Mouse (Mus musculus): Measurements from ENCODE around the gene Dyx1c1. TPM values are rescaled to one million over a fixed set of nuclear protein-coding genes. Genes with fewer than 3 reads are reported as not detected.
A peak's percentile ranks its signal among the peaks of the same experiment; 100 is the strongest.

The Dyx1c1 gene
- polyA plus RNA-seq, 1 experiment, result 1.7 TPM

DNA sequence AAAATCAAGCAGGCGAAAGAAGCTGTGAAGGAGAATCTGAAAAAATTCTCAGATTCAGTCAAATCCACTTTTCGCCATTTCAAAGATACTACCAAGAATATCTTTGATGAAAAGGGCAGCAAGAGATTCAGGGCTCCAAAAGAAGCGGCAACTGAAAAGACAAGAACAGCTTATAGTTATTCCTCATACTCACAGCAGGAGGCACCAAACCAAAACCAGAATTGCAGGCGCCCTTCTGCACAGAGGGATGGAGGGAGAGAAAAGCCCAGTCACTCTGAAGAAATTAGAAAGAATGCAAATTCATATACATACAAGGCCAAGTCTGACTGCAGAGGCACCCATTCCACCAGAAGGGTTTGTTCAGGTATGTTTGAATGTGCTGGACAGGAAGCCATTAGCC, 54.0 kb downstream of the Dyx1c1 start:
- Histone ChIP-seq H3K4me1 (ENCODE audit: control insufficient read depth, insufficient read depth, low read length) (0 out of 2 replicates have a peak, but pooled peaks cover 2% of the 10 kb centered on the region), H3K4me3 (replicated peaks; ENCODE audit: extremely low read depth, low read depth, low read length) (no peak overlapping the region)
- TF ChIP-seq POLR2A (IDR thresholded peaks at IDR 0.05; ENCODE audit: borderline replicate concordance, extremely low read depth, low read depth, low read length) (no peak), CTCF (IDR thresholded peaks at IDR 0.05; ENCODE audit: insufficient read depth, low read length) (no peak)
- WGBS, result 88% methylated on average over 4 of the region's 4 CpGs
- DNase-seq, result no peak

DNA sequence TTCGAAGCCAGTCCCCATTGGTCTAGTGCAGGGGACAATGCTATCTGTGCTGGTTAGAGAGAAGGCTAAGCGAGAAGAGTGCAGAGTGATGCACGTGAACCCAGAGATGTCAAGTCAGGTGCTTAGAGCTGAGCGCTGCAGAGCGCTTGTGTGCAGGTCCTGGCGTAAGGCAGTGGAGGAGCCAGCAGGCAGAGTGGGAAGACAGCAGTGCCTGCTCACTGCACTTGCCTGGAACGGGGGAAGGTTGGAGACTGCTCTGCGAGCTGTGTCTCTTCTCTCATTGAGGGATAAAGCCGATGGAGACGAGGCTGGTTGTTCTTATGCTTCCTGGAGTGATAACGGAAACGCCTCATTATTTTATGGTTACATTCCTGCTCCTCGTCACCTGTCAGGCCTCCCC, 56.1 kb downstream of the Dyx1c1 start:
- no peak for DNase-seq
- TF ChIP-seq POLR2A (IDR thresholded peaks at IDR 0.05; ENCODE audit: borderline replicate concordance, extremely low read depth, low read depth, low read length), result no peak
- TF ChIP-seq CTCF (IDR thresholded peaks at IDR 0.05; ENCODE audit: insufficient read depth, low read length), result no peak
- no peak overlapping the region for H3K4me3 ChIP-seq (replicated peaks; ENCODE audit: extremely low read depth, low read depth, low read length)
- WGBS, result 82% methylated on average over 13 of the region's 13 CpGs
- H3K4me1 ChIP-seq (ENCODE audit: control insufficient read depth, insufficient read depth, low read length), result no peaks in the 10 kb centered on the region

DNA sequence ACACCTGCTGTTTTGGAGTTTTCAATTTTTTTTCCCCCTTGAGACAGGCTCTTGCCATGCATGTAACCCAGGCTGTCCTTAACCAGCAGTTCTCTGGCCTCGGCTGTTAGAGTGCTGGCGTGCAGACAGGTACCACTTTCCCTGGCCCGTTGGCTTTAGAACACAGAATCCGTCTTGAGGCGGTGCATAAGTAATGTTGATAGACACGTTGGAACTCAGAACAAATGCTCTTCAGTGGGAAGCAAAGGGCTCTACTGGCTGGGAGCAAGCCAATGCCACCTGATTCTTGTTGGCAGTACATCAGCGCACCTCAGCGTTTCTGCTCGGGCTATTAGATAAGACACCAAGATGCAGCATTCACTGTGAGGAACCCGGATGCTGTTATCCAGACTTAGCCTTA, 61.3 kb downstream of the Dyx1c1 start:
- TF ChIP-seq POLR2A (IDR thresholded peaks at IDR 0.05; ENCODE audit: borderline replicate concordance, extremely low read depth, low read depth, low read length) (no peak), CTCF (IDR thresholded peaks at IDR 0.05; ENCODE audit: insufficient read depth, low read length) (no peak)
- Histone ChIP-seq H3K4me1 (ENCODE audit: control insufficient read depth, insufficient read depth, low read length) (no peaks in the 10 kb centered on the region), H3K4me3 (replicated peaks; ENCODE audit: extremely low read depth, low read depth, low read length) (no peak overlapping the region)
- peak; percentile 33 for DNase-seq
- 73% methylated on average over 10 of the region's 10 CpGs for WGBS

DNA sequence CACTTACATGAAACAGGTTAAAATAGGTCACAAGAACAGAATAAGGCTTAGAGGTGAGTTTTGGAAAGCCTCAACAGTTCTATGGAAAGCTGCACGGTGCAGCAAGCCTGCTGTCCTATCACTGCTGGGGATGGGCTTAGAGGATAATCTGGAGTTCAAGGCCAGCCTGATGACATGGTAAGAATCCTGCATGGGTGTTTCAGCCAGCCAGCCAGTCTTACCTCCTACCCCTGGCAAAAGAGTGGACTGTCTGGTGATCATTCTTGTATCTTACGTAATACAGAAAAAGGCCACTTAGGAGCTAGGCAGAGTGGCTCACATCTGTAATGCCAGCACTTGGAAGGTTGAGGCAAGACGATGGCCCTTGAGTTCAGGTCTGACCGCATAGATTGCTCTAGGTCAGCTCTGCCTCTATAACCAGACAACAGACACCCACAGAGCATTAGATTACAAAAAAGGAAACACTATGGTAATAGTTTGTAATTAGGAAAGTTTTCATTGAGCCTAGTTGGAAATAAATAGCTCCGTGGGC, 62.0 kb downstream of the Dyx1c1 start:
- no peak overlapping the region for H3K4me3 ChIP-seq (replicated peaks; ENCODE audit: extremely low read depth, low read depth, low read length)
- 80% methylated on average over 5 of the region's 5 CpGs for WGBS
- H3K4me1 ChIP-seq (ENCODE audit: control insufficient read depth, insufficient read depth, low read length), result no peaks in the 10 kb centered on the region
- no peak for TF ChIP-seq CTCF (IDR thresholded peaks at IDR 0.05; ENCODE audit: insufficient read depth, low read length)
- no peak for TF ChIP-seq POLR2A (IDR thresholded peaks at IDR 0.05; ENCODE audit: borderline replicate concordance, extremely low read depth, low read depth, low read length)
- DNase-seq, result no peak

Other genes with a start within 250 kb of the Dyx1c1 start
- gene Prtg, start 151.9 kb upstream of the Dyx1c1 start, polyA plus RNA-seq (2012; rRNA removed), result 0.04 and 0.05 TPM in 2 replicates
- gene Pygo1, start 33.1 kb upstream of the Dyx1c1 start, polyA plus RNA-seq (2012; rRNA removed), result 1.4 and 2.0 TPM in 2 replicates
- gene Gm44503, start 67 bp downstream of the Dyx1c1 start, polyA plus RNA-seq (2012; rRNA removed), result not detected in 2 replicates
- 11.7 and 21.1 TPM in 2 replicates for gene Ccpg1os, start 26.6 kb downstream of the Dyx1c1 start, polyA plus RNA-seq (2012; rRNA removed)
- gene Ccpg1, start 26.6 kb downstream of the Dyx1c1 start, polyA plus RNA-seq (2012; rRNA removed), result 16.9 and 28.1 TPM in 2 replicates
- gene Pigb, start 81.6 kb downstream of the Dyx1c1 start, polyA plus RNA-seq (2012; rRNA removed), result 8.4 and 12.1 TPM in 2 replicates
- 16.7 and 29.8 TPM in 2 replicates for gene Rab27a, start 86.1 kb downstream of the Dyx1c1 start, polyA plus RNA-seq (2012; rRNA removed)
- 0.25 and 0.31 TPM in 2 replicates for gene Khdc3, start 143.1 kb downstream of the Dyx1c1 start, polyA plus RNA-seq (2012; rRNA removed)
- gene Gm20509, start 143.7 kb downstream of the Dyx1c1 start, polyA plus RNA-seq (2012; rRNA removed), result not detected in 2 replicates
- gene Rsl24d1, start 154.6 kb downstream of the Dyx1c1 start, polyA plus RNA-seq (2012; rRNA removed), result 9.3 and 18.8 TPM in 2 replicates

Measured in lung, adult 2 months (tissue).